Mouse (Mus musculus): ENCODE results near the gene Abt1.

DNA sequence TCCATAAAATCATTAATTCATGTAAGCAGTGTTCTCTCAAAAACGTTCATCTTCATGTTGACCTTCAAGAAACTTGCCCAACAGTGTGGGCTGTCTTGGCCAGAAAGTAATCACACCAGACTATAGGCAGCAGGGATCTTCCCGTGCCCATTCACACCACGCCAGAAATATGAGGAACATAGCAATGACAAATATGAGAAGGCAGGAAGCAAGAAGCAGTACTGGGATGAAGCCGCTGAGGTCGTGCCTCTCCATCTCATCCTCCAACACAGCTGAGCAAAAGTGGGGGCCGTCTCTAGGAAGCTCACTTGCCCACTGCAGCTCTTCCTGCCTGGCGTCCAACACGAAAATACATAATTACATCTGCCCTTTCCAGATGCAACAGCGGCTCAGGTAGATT lies 13.0 kb downstream of the Abt1 start:
- TF ChIP-seq CTCF (IDR thresholded peaks at IDR 0.05; ENCODE audit: insufficient read depth, low read length) (no peak), POLR2A (IDR thresholded peaks at IDR 0.05; ENCODE audit: borderline replicate concordance, extremely low read depth, low read depth, low read length) (no peak)

Data from lung, adult 2 months (tissue).